Mouse (Mus musculus) stomach, embryonic 16.5 days (tissue): ENCODE results near the gene Golgb1. TPM values are rescaled to one million over a fixed set of nuclear protein-coding genes. Genes with fewer than 3 reads are reported as not detected.

Source experiments
- ATAC-seq: fragments of 200-750 bp; cut with Nextera tagmentation; 2 replicates; pipeline ENCODE4 v1.8.0; 2017; ENCODE audit warnings: moderate number of reproducible peaks, moderate TSS enrichment; ENCODE audit not compliant: insufficient read depth, low FRiP score
- H3K27ac ChIP-seq: fragments of 300-500 bp; sonication (generic); 2 replicates; pipeline ENCODE4 v1.5.1; 2014; ENCODE audit warnings: low read length
- H3K27me3 ChIP-seq: fragments of 300-500 bp; sonication (generic); 2 replicates; pipeline ENCODE4 v1.6.1; 2014; ENCODE audit warnings: low read length, control low read depth, mixed read lengths; ENCODE audit not compliant: control insufficient read depth, insufficient read depth
- H3K36me3 ChIP-seq: fragments of 300-500 bp; sonication (generic); 2 replicates; pipeline ENCODE4 v1.6.1; 2014; ENCODE audit warnings: low read length; ENCODE audit not compliant: control insufficient read depth, insufficient read depth
- H3K4me1 ChIP-seq: fragments of 300-500 bp; sonication (generic); 2 replicates; pipeline ENCODE4 v1.6.1; 2014; ENCODE audit warnings: low read length, control low read depth, mixed read lengths; ENCODE audit not compliant: control insufficient read depth, insufficient read depth
- H3K4me2 ChIP-seq: fragments of 300-500 bp; sonication (generic); 2 replicates; pipeline ENCODE4 v1.6.1; 2014; ENCODE audit warnings: low read depth, low read length, mixed read lengths
- H3K4me3 ChIP-seq: fragments of 300-500 bp; sonication (generic); replicated peaks from 2 replicates; pipeline ENCODE4 v1.5.1; 2014; ENCODE audit warnings: mild to moderate bottlenecking, low read length
- H3K9ac ChIP-seq: fragments of 300-500 bp; sonication (generic); 2 replicates; pipeline ENCODE4 v1.6.1; 2014; ENCODE audit warnings: low read length
- H3K9me3 ChIP-seq: fragments of 300-500 bp; sonication (generic); replicated peaks from 2 replicates; pipeline ENCODE4 v1.6.1; 2016; ENCODE audit warnings: low read length, control low read depth; ENCODE audit not compliant: control insufficient read depth
- WGBS: fragments of 180-500 bp; shearing (Covaris S2); extraction: QIAGEN DNeasy Blood & Tissue Kit; methylation state at CpG from one replicate; pipeline ENCODE4 v1.1.7; 2014; 5-methylcytosine and 5-hydroxymethylcytosine counted together
- polyA plus RNA-seq: library from polyadenylated mRNA; unstranded; fragments of >200 nt; fragmentation: Nextera tagmentation; extraction: Ambion mirVana; gene quantifications from 2 replicates; pipeline ENCODE4 v1.2.1, GENCODE M21; 2015

The Golgb1 gene
- polyA plus RNA-seq, 1 experiment from 2014 or later, result 97.0 TPM

DNA sequence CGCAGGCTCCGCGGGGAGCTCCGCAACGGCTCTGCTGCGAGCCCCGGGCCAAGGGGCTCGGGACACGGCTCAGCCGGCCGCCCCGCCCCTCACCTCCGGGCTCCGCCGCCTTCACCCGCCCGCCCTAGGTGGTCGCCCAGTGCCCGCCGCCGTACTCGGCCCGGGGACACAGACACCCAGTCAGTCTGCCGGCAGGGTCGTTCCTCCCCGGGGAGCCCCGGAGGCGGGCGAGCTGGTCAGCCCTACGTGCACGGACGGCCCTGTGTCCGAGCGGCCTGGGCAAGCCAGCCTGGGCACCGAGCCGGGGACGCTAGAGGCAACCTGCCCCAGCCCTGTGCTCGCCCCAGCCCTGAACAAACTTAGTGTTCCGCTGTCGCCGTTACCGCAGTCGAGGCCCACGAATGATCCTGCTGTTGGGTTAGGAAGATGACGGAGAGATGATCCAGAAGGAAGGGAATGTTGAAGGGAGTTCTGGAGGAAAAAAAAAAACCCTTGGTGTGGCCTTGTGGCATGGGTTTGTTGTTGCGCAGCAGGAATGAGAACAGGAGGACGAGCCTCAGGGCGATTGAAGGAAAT lies 424 bp downstream of the Golgb1 start:
- H3K36me3 ChIP-seq, result no peaks in the 10 kb centered on the region; the same call in 1 of the 2 replicates
- H3K9ac ChIP-seq, result peak overlapping the region; percentile 93
- peak overlapping the region; percentile 78 for H3K4me2 ChIP-seq
- 1% methylated on average over 48 of the region's 48 CpGs for WGBS
- H3K27ac ChIP-seq, result peak overlapping the region; percentile 72
- H3K27me3 ChIP-seq, result no peaks in the 10 kb centered on the region
- H3K9me3 ChIP-seq, result no peaks in the 10 kb centered on the region
- peak overlapping the region; percentile 70 for H3K4me3 ChIP-seq
- H3K4me1 ChIP-seq, result peaks cover 23% of the 10 kb centered on the region
- peak; percentile 74 for ATAC-seq

GRCm38 (mm10) chr16:36877316-36877715 lies 2.4 kb downstream of the Golgb1 start:
- no peak for ATAC-seq
- H3K4me3 ChIP-seq, result no peak overlapping the region
- no peaks in the 10 kb centered on the region for H3K9me3 ChIP-seq
- H3K9ac ChIP-seq, result no peak overlapping the region
- H3K4me2 ChIP-seq, result no peak overlapping the region
- peaks cover 23% of the 10 kb centered on the region for H3K4me1 ChIP-seq
- no peaks in the 10 kb centered on the region for H3K27me3 ChIP-seq
- H3K36me3 ChIP-seq, result no peaks in the 10 kb centered on the region
- WGBS, result 75% methylated on average over 5 of the region's 5 CpGs
- H3K27ac ChIP-seq, result no peak overlapping the region

DNA sequence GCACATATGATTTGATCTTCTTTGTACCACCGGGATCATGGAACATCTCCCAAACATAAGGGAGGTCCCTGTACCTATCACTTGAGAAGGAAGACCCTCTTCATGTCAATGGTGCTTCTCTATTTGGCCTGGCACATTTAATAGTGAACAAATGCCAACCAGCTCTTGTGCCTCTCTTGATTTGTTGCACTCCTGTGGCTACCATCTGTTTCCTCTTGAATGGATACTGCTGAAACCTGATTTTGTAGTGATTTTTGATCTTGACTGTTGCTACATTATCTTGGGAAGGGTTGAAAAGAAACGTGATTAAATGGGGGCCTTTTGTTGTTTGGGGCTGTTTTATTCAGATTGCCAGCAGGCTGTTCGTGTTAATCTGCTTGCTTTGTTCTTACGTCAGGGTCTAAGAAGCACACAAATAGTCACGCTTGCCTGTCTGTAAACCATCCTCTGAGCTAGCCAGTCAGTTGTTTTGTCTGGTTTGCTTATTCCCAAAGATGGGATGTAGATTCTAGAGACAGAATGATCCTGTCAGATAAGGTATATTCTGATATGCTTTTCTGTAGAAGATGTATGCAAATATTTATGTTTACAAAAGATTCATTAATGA lies 7.9 kb downstream of the Golgb1 start:
- H3K9ac ChIP-seq, result no peak overlapping the region
- H3K4me3 ChIP-seq, result no peak overlapping the region
- WGBS, result 70% methylated on average over 5 of the region's 5 CpGs
- no peak overlapping the region for H3K27ac ChIP-seq
- H3K27me3 ChIP-seq, result no peaks in the 10 kb centered on the region
- no peak overlapping the region for H3K4me2 ChIP-seq
- H3K36me3 ChIP-seq, result peaks cover 8% of the 10 kb centered on the region; the same call in 1 of the 2 replicates
- ATAC-seq, result no peak
- H3K9me3 ChIP-seq, result no peaks in the 10 kb centered on the region
- H3K4me1 ChIP-seq, result peaks cover 3% of the 10 kb centered on the region; the same call in 1 of the 2 replicates

DNA sequence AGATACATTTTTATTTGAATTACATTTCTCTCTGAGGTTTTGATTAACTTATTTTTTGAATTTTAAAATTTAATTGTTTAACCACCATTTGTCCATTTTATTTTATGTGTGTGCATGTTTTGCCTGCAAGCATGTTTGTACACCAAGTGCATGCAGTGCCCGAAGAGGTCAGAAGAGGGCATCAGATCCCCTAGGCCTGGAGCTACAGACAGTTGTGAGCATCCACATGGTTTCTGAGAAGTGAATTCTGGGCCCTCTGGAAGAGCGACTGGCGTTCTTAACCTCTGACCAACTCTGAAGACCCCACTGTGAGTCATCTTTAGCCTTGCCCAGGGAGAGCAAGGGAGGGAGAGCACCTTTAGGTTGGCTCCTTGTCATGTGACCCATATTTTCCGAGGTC lies 9.9 kb downstream of the Golgb1 start:
- no peak overlapping the region for H3K27ac ChIP-seq
- peaks cover 8% of the 10 kb centered on the region; the same call in 1 of the 2 replicates for H3K36me3 ChIP-seq
- H3K9me3 ChIP-seq, result no peaks in the 10 kb centered on the region
- no peak overlapping the region for H3K9ac ChIP-seq
- no peaks in the 10 kb centered on the region for H3K4me1 ChIP-seq
- ATAC-seq, result no peak
- WGBS, result 87% methylated on average over 4 of the region's 4 CpGs
- H3K27me3 ChIP-seq, result no peaks in the 10 kb centered on the region
- H3K4me3 ChIP-seq, result no peak overlapping the region
- no peak overlapping the region for H3K4me2 ChIP-seq

- no peak overlapping the region for H3K9ac ChIP-seq
- no peak overlapping the region for H3K4me3 ChIP-seq
- H3K4me2 ChIP-seq, result no peak overlapping the region
- H3K27me3 ChIP-seq, result no peaks in the 10 kb centered on the region
- H3K27ac ChIP-seq, result no peak overlapping the region
- no peaks in the 10 kb centered on the region for H3K4me1 ChIP-seq
- no peak for ATAC-seq
- H3K9me3 ChIP-seq, result no peaks in the 10 kb centered on the region
- peaks cover 8% of the 10 kb centered on the region; the same call in 1 of the 2 replicates for H3K36me3 ChIP-seq
- 91% methylated on average over 11 of the region's 11 CpGs for WGBS
These were observed 11.0 kb downstream of the Golgb1 start for GRCm38 (mm10) chr16:36885912-36886311.

DNA sequence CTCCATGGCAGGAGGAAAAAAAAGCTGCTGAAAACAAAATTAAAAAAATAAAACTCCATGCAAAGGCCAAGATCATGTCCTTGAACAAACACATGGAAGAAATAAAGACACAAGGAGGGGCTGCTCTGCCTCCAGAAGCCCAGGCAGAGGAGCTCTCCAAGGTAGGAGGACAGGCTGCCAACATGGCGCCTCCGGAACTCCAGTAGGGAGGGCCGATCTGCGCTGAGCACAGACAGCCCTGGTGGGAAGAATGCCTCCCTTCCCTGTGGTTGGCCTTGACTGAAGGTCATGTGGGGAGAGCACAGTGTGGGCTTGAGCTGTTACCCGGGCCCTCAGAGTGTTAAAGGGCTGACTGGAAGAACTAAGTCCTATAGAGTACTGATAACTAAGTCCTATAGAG lies 12.6 kb downstream of the Golgb1 start:
- no peak overlapping the region for H3K9ac ChIP-seq
- H3K9me3 ChIP-seq, result no peaks in the 10 kb centered on the region
- H3K4me1 ChIP-seq, result no peaks in the 10 kb centered on the region
- no peak overlapping the region for H3K4me3 ChIP-seq
- no peak overlapping the region for H3K27ac ChIP-seq
- H3K36me3 ChIP-seq, result peaks cover 15% of the 10 kb centered on the region
- H3K4me2 ChIP-seq, result no peak overlapping the region
- WGBS, result 87% methylated on average over 5 of the region's 5 CpGs
- no peak for ATAC-seq
- no peaks in the 10 kb centered on the region for H3K27me3 ChIP-seq

- 83% methylated on average over 3 of the region's 3 CpGs for WGBS
- ATAC-seq, result peak; percentile 44; the same call in 1 of the 2 replicates
- peaks cover 20% of the 10 kb centered on the region for H3K36me3 ChIP-seq
These were observed 15.6 kb downstream of the Golgb1 start for GRCm38 (mm10) chr16:36890559-36890958.

GRCm38 (mm10) chr16:36891415-36891814 lies 16.5 kb downstream of the Golgb1 start:
- H3K4me2 ChIP-seq, result no peak overlapping the region
- 88% methylated on average over 4 of the region's 4 CpGs for WGBS
- H3K27ac ChIP-seq, result no peak overlapping the region
- peaks cover 24% of the 10 kb centered on the region for H3K36me3 ChIP-seq
- H3K27me3 ChIP-seq, result no peaks in the 10 kb centered on the region
- no peak overlapping the region for H3K4me3 ChIP-seq
- H3K9ac ChIP-seq, result no peak overlapping the region
- ATAC-seq, result no peak
- no peaks in the 10 kb centered on the region for H3K9me3 ChIP-seq
- no peaks in the 10 kb centered on the region for H3K4me1 ChIP-seq

More at GRCm38 (mm10) chr16:36890559-36890958, 15.6 kb downstream of the Golgb1 start:
- Histone ChIP-seq H3K9ac (no peak overlapping the region), H3K4me3 (no peak overlapping the region), H3K27ac (no peak overlapping the region), H3K9me3 (no peaks in the 10 kb centered on the region), H3K4me1 (no peaks in the 10 kb centered on the region), H3K4me2 (no peak overlapping the region), H3K27me3 (no peaks in the 10 kb centered on the region)

- Histone ChIP-seq H3K4me3 (no peak overlapping the region), H3K4me2 (no peak overlapping the region), H3K36me3 (peaks cover 19% of the 10 kb centered on the region), H3K9ac (no peak overlapping the region), H3K4me1 (no peaks in the 10 kb centered on the region), H3K9me3 (no peaks in the 10 kb centered on the region), H3K27ac (no peak overlapping the region), H3K27me3 (no peaks in the 10 kb centered on the region)
- no peak for ATAC-seq
- WGBS, result 82% methylated on average over 10 of the region's 10 CpGs
These were observed 18.4 kb downstream of the Golgb1 start for GRCm38 (mm10) chr16:36893317-36893716.
